Mouse (Mus musculus) forebrain, postnatal 0 days (tissue): ENCODE measurements around the gene Epsti1. TPM values are rescaled to one million over a fixed set of nuclear protein-coding genes. Genes with fewer than 3 reads are reported as not detected.

Experiments used
- ATAC-seq: fragments of 200-750 bp; cut with Nextera tagmentation; 2 replicates; pipeline ENCODE4 v1.8.0; 2017; ENCODE audit warnings: mild to moderate bottlenecking, moderate library complexity
- DNase-seq: peaks from one replicate; pipeline ENCODE4 v3.0.0-alpha.2; 2015
- H3K27ac ChIP-seq: fragments of 300-500 bp; sonication (generic); 2 replicates; pipeline ENCODE4 v1.5.1; 2014; ENCODE audit warnings: low read depth, mild to moderate bottlenecking, antibody characterized with exemption, low read length, moderate library complexity, mixed read lengths
- H3K27me3 ChIP-seq: fragments of 300-500 bp; sonication (generic); 2 replicates; pipeline ENCODE4 v1.6.1; 2014; ENCODE audit warnings: mild to moderate bottlenecking, low read length, mixed read lengths; ENCODE audit not compliant: insufficient read depth
- H3K36me3 ChIP-seq: fragments of 300-500 bp; sonication (generic); 2 replicates; pipeline ENCODE4 v1.6.1; 2014; ENCODE audit warnings: mild to moderate bottlenecking, moderate library complexity; ENCODE audit not compliant: insufficient read depth
- H3K4me1 ChIP-seq: fragments of 300-500 bp; sonication (generic); 2 replicates; pipeline ENCODE4 v1.6.1; 2014; ENCODE audit warnings: antibody characterized with exemption; ENCODE audit not compliant: insufficient read depth
- H3K4me2 ChIP-seq: fragments of 300-500 bp; sonication (generic); 2 replicates; pipeline ENCODE4 v1.6.1; 2014; ENCODE audit warnings: low read depth, mild to moderate bottlenecking, moderate library complexity
- H3K4me3 ChIP-seq: fragments of 300-500 bp; sonication (generic); 2 replicates; pipeline ENCODE4 v1.5.1; 2014; ENCODE audit warnings: low read depth, low read length, mixed read lengths
- H3K9ac ChIP-seq: fragments of 300-500 bp; sonication (generic); 2 replicates; pipeline ENCODE4 v1.6.1; 2014; ENCODE audit warnings: mild to moderate bottlenecking
- H3K9me3 ChIP-seq: fragments of 300-500 bp; sonication (generic); 2 replicates; pipeline ENCODE4 v1.6.1; 2016; ENCODE audit warnings: low read length
- CTCF ChIP-seq: sonication (generic); IDR thresholded peaks from 2 replicates; pipeline ENCODE4 v1.5.1; 2016; ENCODE audit warnings: antibody characterized with exemption, control low read depth, low read depth
- WGBS: fragments of 180-500 bp; shearing (Covaris S2); extraction: QIAGEN DNeasy Blood & Tissue Kit; methylation state at CpG from one replicate; pipeline ENCODE4 v1.1.7; 2014; 5-methylcytosine and 5-hydroxymethylcytosine counted together
- polyA plus RNA-seq: library from polyadenylated mRNA; unstranded; fragments of >200 nt; fragmentation: Nextera tagmentation; extraction: Ambion mirVana; gene quantifications from 2 replicates; pipeline ENCODE4 v1.2.1, GENCODE M21; 2015
- total RNA-seq: library from RNA; depleted of rRNA; stranded (reverse); fragments of >200 nt; gene quantifications from 2 replicates; pipeline ENCODE4 v1.2.3, GENCODE M21; 2014

Gene Epsti1
- total and polyA plus RNA-seq, 2 experiments from 2014 or later, result 0.33 to 0.97 TPM

DNA sequence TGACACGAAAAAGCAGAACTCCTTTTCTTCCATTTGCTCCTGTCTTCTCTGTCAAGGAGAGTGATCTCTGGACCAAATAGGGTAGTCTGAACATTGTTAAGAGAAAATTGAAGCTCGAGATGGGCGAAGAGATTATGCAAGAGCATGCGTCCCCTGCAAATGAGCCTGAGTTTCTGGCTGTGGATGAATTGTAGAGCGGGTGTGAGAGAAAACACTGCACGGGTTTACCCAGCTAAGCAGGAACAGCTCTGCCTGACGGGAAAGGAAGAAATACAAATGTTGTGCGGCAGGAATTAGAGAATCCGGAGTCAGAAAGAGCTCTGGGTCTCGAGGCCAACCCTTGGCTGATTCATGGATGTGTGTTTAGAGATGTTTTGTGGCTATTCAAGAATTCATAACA is 107.8 kb downstream of the Epsti1 start:
- Histone ChIP-seq H3K4me2 (no peak overlapping the region), H3K27ac (no peak overlapping the region), H3K4me1 (no peaks in the 10 kb centered on the region), H3K36me3 (no peaks in the 10 kb centered on the region), H3K27me3 (no peaks in the 10 kb centered on the region), H3K4me3 (no peak overlapping the region), H3K9me3 (no peaks in the 10 kb centered on the region), H3K9ac (no peak overlapping the region)
- no peak for TF ChIP-seq CTCF
- WGBS, result 56% methylated on average over 10 of the region's 10 CpGs
- DNase-seq (no peak), ATAC-seq (peak; percentile 45; the same call in 1 of the 2 replicates)

- no peak overlapping the region for H3K9ac ChIP-seq
- H3K27me3 ChIP-seq, result no peaks in the 10 kb centered on the region
- H3K27ac ChIP-seq, result no peak overlapping the region
- no peak for TF ChIP-seq CTCF
- 23% methylated on average over 7 of the region's 7 CpGs for WGBS
- H3K9me3 ChIP-seq, result no peaks in the 10 kb centered on the region
- DNase-seq, result no peak
- ATAC-seq, result no peak
- H3K4me1 ChIP-seq, result no peaks in the 10 kb centered on the region
- H3K4me3 ChIP-seq, result no peak overlapping the region
- no peak overlapping the region for H3K4me2 ChIP-seq
- no peaks in the 10 kb centered on the region for H3K36me3 ChIP-seq
Observed at GRCm38 (mm10) chr14:78015540-78016321, 111.7 kb downstream of the Epsti1 start.

GRCm38 (mm10) chr14:78016398-78016797 is 112.4 kb downstream of the Epsti1 start:
- Histone ChIP-seq H3K9ac (no peak overlapping the region), H3K4me3 (no peak overlapping the region), H3K36me3 (no peaks in the 10 kb centered on the region), H3K4me1 (no peaks in the 10 kb centered on the region), H3K4me2 (no peak overlapping the region), H3K27ac (no peak overlapping the region), H3K27me3 (no peaks in the 10 kb centered on the region), H3K9me3 (no peaks in the 10 kb centered on the region)
- TF ChIP-seq CTCF, result no peak
- DNase-seq, result no peak
- ATAC-seq, result 0 out of 2 replicates have a peak, but pooled peaks have one; percentile 16
- 19% methylated on average over 4 of the region's 4 CpGs for WGBS

DNA sequence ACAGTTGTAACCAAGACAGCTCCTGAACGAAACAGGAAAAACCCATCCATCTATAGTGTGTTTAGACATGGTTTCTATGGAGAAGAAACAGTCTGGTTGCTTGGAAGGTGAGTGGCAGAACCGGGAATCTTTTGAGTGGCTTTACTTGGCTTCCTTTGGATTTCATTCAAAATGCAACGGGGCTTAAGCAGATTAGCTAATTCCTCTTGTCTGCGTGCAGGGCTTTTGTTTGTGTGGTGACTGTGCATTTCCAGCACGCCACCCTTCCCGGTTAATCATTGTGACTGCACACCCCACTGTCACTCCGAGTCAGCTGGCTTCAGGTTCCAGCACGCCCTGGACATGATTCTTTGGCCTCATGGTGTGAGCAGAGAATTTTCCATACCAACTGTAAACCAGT is 115.9 kb downstream of the Epsti1 start:
- Histone ChIP-seq H3K9me3 (no peaks in the 10 kb centered on the region), H3K4me3 (no peak overlapping the region), H3K36me3 (no peaks in the 10 kb centered on the region), H3K4me2 (no peak overlapping the region), H3K27ac (no peak overlapping the region), H3K9ac (no peak overlapping the region), H3K27me3 (no peaks in the 10 kb centered on the region), H3K4me1 (no peaks in the 10 kb centered on the region)
- TF ChIP-seq CTCF, result no peak
- WGBS, result 12% methylated on average over 8 of the region's 8 CpGs
- ATAC-seq (peak; percentile 10; the same call in 1 of the 2 replicates), DNase-seq (no peak)

DNA sequence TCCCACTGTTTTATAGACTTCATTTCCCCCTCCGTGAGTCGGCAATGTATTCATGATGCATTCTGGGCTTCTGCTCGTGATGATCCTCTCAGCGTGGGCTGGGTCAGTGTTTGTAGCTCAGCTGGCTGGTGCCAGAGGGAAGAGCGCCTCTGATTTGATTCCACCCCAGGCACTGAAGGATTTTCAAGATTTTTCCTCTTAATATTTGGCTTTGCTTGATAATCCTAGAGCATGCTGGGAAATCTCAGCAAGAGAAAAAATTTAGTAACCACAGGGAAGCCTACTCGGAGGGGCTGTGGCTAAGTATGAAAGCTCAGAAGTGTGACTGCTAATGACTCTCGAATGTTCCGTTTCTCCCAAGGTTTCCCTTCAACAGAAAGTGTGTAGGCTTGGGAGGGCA is 134.8 kb downstream of the Epsti1 start:
- DNase-seq (peak; percentile 27), ATAC-seq (no peak)
- H3K27ac ChIP-seq, result no peak overlapping the region
- H3K9me3 ChIP-seq, result no peaks in the 10 kb centered on the region
- TF ChIP-seq CTCF, result no peak
- no peak overlapping the region for H3K9ac ChIP-seq
- no peaks in the 10 kb centered on the region for H3K4me1 ChIP-seq
- H3K4me2 ChIP-seq, result no peak overlapping the region
- 49% methylated on average over 8 of the region's 8 CpGs for WGBS
- H3K4me3 ChIP-seq, result no peak overlapping the region
- no peaks in the 10 kb centered on the region for H3K36me3 ChIP-seq
- no peaks in the 10 kb centered on the region for H3K27me3 ChIP-seq

DNA sequence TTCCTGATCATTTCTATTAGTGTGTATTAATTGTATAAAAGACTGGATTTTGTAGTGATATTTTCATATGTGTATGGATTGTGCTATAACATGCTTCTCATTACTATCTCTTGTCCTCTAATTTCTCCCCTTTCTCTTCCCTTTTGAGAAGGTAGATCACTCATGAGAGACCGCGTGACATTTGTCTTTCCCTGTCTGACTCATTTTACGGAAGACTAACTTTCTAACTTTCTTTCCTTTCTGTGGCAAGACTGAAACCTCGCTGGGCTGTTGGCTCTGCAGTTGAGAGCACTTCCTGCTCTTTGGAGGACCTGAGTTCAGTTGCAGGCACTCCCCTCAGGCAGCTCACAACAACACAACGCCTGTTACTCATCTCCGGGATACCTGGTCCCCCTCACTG is 136.6 kb downstream of the Epsti1 start:
- Histone ChIP-seq H3K27ac (no peak overlapping the region), H3K9ac (no peak overlapping the region), H3K36me3 (no peaks in the 10 kb centered on the region), H3K4me2 (no peak overlapping the region), H3K4me1 (no peaks in the 10 kb centered on the region), H3K9me3 (no peaks in the 10 kb centered on the region), H3K27me3 (no peaks in the 10 kb centered on the region), H3K4me3 (no peak overlapping the region)
- DNase-seq (no peak), ATAC-seq (no peak)
- no peak for TF ChIP-seq CTCF
- 89% methylated on average over 6 of the region's 6 CpGs for WGBS

GRCm38 (mm10) chr14:78041886-78042526 is 138.0 kb downstream of the Epsti1 start:
- ATAC-seq, result no peak
- Histone ChIP-seq H3K27ac (no peak overlapping the region), H3K4me1 (no peaks in the 10 kb centered on the region), H3K9me3 (no peaks in the 10 kb centered on the region), H3K36me3 (no peaks in the 10 kb centered on the region), H3K4me3 (no peak overlapping the region), H3K27me3 (no peaks in the 10 kb centered on the region), H3K9ac (no peak overlapping the region), H3K4me2 (no peak overlapping the region)
- WGBS, result 85% methylated on average over 11 of the region's 11 CpGs
- DNase-seq, result no peak
- TF ChIP-seq CTCF, result no peak
